In the genomic region with DNA sequence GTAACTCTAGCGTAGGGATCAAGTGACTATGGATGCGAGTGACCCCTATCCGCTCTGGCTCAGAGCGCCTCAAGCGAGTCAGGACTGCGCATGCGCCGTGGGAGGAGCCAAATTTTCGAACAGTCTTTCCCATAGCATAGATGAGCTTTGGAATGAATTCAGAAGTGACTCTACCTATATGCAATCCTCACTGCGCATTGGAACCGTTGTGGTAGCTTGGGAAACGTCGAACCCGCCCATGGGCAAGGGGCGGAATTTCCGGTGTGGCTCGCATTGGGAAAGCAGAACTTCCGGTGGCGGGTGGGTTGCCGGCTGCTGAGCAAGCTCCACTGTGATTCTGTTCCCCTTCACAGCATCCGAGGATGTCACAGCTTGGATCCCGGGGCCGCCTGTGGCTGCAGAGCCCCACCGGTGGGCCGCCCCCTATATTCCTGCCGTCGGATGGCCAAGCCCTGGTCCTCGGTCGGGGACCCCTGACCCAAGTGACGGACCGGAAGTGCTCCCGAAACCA, we compare ENCODE assay signal across 8 mouse cellular contexts. TPM values are rescaled to one million over a fixed set of nuclear protein-coding genes. Genes with fewer than 3 reads are reported as not detected.
A peak's percentile ranks its signal among the peaks of the same experiment; 100 is the strongest.
DNase-seq lines count a peak whose midpoint lies in the region; ATAC-seq lines count a peak whose summit lies in the region.

A gene (plus strand): TSS at position 98 of the 511 bp plus-strand sequence.

- peaks cover 8% of the 10 kb centered on the region for H3K4me1 ChIP-seq in embryonic facial prominence, embryonic 11.5 days (ENCODE audit: control insufficient read depth, insufficient read depth, low read length)
- H3K4me1 ChIP-seq in limb, embryonic 10.5 days = peaks cover 65% of the 10 kb centered on the region
- peaks cover 74% of the 10 kb centered on the region for H3K4me1 ChIP-seq in midbrain, embryonic 13.5 days (replicated peaks)

- H3K27me3 ChIP-seq in embryonic facial prominence, embryonic 11.5 days (ENCODE audit: control insufficient read depth, insufficient read depth, low read length) = no peaks in the 10 kb centered on the region
- H3K27me3 ChIP-seq in limb, embryonic 10.5 days (ENCODE audit: low read depth, poor library complexity, severe bottlenecking) = no peaks in the 10 kb centered on the region
- no peaks in the 10 kb centered on the region for H3K27me3 ChIP-seq in midbrain, embryonic 13.5 days

- H3K27ac ChIP-seq in embryonic facial prominence, embryonic 11.5 days (replicated peaks; ENCODE audit: low read depth, low read length) = peak within 1 kb of the TSS; percentile 63
- H3K27ac ChIP-seq in limb, embryonic 10.5 days = peak within 1 kb of the TSS; percentile 89
- peak within 1 kb of the TSS; percentile 93 for H3K27ac ChIP-seq in midbrain, embryonic 13.5 days

- peak within 1 kb of the TSS; percentile 87 for H3K9ac ChIP-seq in embryonic facial prominence, embryonic 11.5 days (replicated peaks; ENCODE audit: low read length)
- H3K9ac ChIP-seq in midbrain, embryonic 13.5 days (replicated peaks) = peak within 1 kb of the TSS; percentile 83

- H3K9me3 ChIP-seq in embryonic facial prominence, embryonic 11.5 days (replicated peaks; ENCODE audit: control insufficient read depth, low read length) = no peaks in the 10 kb centered on the region
- H3K9me3 ChIP-seq in limb, embryonic 10.5 days (replicated peaks) = no peaks in the 10 kb centered on the region
- H3K9me3 ChIP-seq in midbrain, embryonic 13.5 days = no peaks in the 10 kb centered on the region

- peak within 1 kb of the TSS; percentile 73 for H3K4me3 ChIP-seq in embryonic facial prominence, embryonic 11.5 days (ENCODE audit: low read depth, low read length)
- peak within 1 kb of the TSS; percentile 69 for H3K4me3 ChIP-seq in limb, embryonic 10.5 days
- H3K4me3 ChIP-seq in midbrain, embryonic 13.5 days (replicated peaks) = peak within 1 kb of the TSS; percentile 69

- peak; percentile 30; the same call in 1 of the 2 replicates for ATAC-seq in embryonic facial prominence, embryonic 11.5 days (replicated peaks; ENCODE audit: insufficient number of reproducible peaks, low FRiP score, low TSS enrichment, low read depth)
- ATAC-seq in granulocyte monocyte progenitor cell, adult 5-6 weeks (replicated peaks; ENCODE audit: poor library complexity, severe bottlenecking) = peak; percentile 62
- ATAC-seq in midbrain, embryonic 13.5 days = peak; percentile 37

- H3K36me3 ChIP-seq in embryonic facial prominence, embryonic 11.5 days (replicated peaks; ENCODE audit: control insufficient read depth, insufficient read depth, low read depth, low read length) = no peaks in the 10 kb centered on the region; the same call in 1 of the 2 replicates
- peaks cover 43% of the 10 kb centered on the region for H3K36me3 ChIP-seq in limb, embryonic 10.5 days
- H3K36me3 ChIP-seq in midbrain, embryonic 13.5 days = peaks cover 29% of the 10 kb centered on the region

- under 1% methylated on average over 32 of the region's 32 CpGs for WGBS in embryonic facial prominence, embryonic 11.5 days
- WGBS in limb, embryonic 10.5 days = under 1% methylated on average over 32 of the region's 32 CpGs
- WGBS in midbrain, embryonic 13.5 days = under 1% methylated on average over 32 of the region's 32 CpGs

- peak within 1 kb of the TSS; percentile 90 for H3K4me2 ChIP-seq in embryonic facial prominence, embryonic 11.5 days (ENCODE audit: low read depth, low read length)
- peak within 1 kb of the TSS; percentile 97 for H3K4me2 ChIP-seq in midbrain, embryonic 13.5 days (replicated peaks)

- peak; percentile 74 to 77 for DNase-seq in urinary bladder, adult 18-20 months (ENCODE audit: low spot score in 2 of 2)
- DNase-seq in urinary bladder, postnatal 10 days (ENCODE audit: low spot score) = no peak
- peak; percentile 92 for DNase-seq in embryonic facial prominence, embryonic 11.5 days (ENCODE audit: low spot score)
- DNase-seq in kidney, adult 11 months = peak; percentile 85
- DNase-seq in limb, embryonic 10.5 days (ENCODE audit: low spot score) = peak; percentile 93
- DNase-seq in spleen, adult 12 weeks (ENCODE audit: low spot score) = peak; percentile 79

RNA-seq across cellular contexts. Expression of the gene that starts here (rescaled TPM):
- 21.6 and 25.3 TPM in 2 replicates for polyA plus RNA-seq in embryonic facial prominence, embryonic 11.5 days (2014; fragmentation: Nextera tagmentation; extraction: Ambion mirVana)
- 61.3 and 65.7 TPM in 2 replicates for total RNA-seq in granulocyte monocyte progenitor cell, adult 5-6 weeks (2014; fragmentation: Nextera tagmentation)
- 51.0 and 79.6 TPM in 2 replicates for total RNA-seq in granulocyte monocyte progenitor cell, adult 5-6 weeks (2017)
- 37.5 and 43.1 TPM in 2 replicates for polyA plus RNA-seq in limb, embryonic 10.5 days (2016; fragmentation: Nextera tagmentation; extraction: Ambion mirVana)
- polyA plus RNA-seq in midbrain, embryonic 13.5 days (2015; fragmentation: Nextera tagmentation; extraction: Ambion mirVana) = 32.3 and 38.5 TPM in 2 replicates
